Mouse (Mus musculus) mouse trophoblast stem cell (cell line): ENCODE data around the gene Cbr4.

Experiments
- in situ Hi-C, 2 experiments: fragments of 300-500 bp; cut with MseI, MboI; formaldehyde crosslinking; loops; 2 replicates in 1 of 2; 3 replicates in 1 of 2; pipeline ENCODE4 v1.15.1; 2025

Gene Cbr4

DNA sequence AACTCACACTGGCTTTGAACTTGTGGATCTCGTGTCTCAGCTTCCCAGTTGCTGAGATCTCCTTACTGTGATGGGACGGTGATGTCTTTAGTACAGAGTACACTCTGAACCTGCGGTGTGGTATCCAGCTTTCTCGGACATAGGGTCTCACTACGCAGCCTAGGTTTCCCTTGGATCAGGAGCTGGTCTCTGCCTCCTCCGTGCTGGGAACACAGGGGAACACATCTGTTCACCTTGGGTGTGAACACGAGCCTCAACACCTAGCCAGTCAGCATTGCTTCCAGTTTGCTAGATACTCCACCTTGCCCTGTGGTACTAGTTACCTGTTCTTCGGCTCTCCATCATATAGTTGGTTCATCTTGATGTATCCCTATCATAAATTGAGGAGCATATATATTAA, 1.1 kb downstream of the Cbr4 start:
- in situ Hi-C loops: no loop called here

DNA sequence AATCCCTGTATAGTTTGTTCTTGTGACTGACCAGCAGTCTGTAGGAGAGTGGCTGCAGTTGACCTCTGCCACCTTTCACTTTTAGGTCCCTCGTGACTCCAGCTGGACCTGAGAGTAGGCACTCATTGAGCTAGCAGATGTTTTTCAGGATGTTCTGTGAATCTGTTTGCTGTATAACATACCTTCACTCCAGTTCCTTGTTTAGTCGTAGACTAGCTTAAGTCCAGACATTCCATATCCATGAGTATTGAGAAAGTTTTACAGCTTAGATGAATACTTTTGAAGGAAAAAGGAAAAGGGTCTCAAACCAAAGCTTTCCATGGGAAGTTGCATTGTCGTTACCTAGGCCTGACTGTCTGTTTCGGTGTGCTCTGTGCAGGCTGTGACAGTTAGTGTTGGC, 9.6 kb downstream of the Cbr4 start:
- in situ Hi-C loops: no loop called here

DNA sequence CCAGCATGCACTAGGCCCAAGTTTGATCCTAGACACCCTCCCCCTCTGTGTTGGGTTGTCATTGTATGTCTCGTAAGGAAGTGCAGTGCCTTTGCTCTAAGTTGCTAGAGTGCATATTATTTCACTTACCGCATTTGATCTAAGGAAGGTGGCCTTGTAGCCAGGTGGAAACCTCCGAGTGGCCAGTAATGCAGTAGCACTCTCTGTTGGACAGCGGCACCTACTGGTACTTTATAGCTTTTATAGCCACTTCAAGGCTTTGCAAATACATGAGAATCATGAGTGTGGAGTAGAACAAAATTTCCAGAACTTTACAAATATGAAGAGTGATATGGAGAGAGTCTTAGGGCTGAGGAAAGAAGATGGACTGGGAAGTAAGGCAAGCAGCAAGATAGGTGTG, 11.5 kb downstream of the Cbr4 start:
- in situ Hi-C loops: no loop called here

DNA sequence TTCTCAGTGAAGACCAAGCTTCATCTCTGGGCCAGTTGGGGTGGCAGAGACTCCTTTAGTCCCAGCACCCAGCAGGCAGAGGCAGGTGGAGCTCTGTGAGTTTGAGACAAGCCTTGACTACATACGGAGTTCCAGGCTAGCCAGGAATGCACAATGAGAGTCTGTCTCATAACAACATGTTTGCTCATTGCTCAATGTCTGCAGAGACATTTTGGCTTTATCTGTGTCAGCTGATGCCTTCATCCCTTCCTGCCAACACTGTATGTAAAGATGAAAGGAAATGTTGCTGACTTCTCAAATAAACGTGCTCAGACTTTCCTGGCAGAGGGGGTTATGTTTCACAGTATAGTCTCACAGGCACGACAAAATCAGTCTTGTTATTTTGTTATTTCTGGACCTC, 13.4 kb downstream of the Cbr4 start:
- in situ Hi-C loops: no loop called here

DNA sequence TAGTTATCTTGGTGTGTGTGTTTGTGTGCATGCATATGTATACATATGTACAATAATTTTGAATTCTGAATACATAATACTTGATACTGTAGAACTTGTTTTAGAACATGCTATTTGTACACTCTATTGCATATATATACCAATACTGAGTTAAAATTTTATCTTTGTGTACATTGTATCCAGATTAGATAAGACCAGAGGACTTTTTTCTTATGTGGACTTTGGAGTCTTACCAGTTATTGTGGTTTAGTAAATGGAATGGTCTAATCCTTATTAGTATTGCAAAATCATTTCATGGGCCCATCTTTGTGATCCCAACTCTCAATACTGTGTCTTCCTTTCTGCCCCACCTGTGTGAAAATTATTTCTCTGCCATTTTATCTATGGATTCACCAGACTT, 14.7 kb downstream of the Cbr4 start:
- in situ Hi-C loops: no loop called here

DNA sequence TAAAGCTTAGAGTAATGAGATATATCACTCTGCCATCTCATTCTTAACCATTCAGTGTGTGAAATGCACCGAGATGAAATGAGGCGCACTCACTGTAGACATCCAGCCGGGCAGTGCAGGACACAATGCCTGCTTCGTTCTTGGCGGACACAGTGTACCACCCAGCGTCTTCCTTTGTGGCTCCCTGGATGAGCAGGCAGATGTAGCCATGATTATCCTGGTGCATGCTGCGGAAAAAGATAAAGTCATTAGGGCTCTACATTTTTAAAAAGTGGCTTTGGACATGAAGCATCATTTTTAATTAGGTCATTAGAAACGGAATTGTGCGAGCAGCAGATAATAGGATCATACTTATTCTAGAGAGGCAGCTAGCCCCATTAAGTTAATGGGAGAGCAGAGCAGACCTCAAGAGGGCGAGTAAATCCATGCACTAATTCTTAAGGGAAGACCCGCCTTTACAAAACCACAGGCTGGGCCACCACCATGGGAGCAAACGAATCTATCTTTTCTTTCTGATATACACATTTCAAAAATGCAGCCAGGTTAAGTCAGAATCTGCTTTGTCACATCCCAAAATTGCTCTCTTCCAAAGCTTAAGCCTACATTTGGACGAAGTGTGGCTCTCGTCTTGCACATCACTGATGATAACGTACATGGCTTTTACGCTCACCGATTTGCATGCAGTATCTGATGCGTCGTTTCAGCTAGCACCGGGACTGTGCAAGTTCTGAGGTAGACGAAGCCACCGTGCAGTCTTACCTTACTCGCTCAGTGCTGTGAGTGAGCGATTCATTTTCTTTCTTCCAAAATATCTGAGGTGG, 27.8 kb downstream of the Cbr4 start:
- in situ Hi-C loops: loop anchor here (10.0 kb wide), 1 partner anchor 471 kb away; no protein-coding TSS in a partner anchor

DNA sequence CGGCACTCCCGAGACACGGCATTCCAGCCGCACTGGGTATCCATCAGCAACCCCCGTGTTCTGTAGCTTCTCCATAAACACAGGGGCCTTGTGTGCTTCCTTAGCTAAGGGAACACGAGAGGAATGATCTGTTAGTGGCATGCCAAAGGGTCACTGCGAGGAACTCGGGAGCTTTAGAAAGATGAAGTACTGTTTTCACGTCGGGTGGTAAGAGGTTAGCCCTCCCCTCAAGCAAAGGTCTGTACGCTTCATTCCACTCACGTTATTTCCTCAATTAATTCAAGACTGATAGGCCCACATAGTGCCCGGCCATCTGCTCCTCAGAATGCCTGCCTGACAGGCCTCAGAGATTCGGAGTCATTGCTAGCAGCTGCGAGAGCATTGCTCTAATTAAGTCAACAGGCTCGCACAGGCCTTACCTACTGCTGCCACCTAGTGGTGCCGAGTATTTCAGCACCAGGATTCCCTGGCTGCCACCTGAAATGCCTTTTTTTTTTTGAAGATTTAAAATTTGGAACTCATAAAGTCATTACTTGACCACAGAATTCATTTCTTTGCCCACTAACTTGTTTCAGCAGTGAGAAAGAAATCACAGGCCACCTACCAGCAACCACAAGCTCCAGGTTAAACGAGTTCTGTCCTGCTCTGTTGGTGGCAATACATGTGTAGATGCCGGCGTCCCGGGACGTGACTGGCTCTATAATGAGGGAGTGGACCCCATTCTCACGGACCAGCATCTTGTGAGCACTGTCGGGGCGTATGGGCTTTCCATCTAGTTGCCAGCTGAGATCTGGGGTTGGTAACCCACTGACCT, 28.6 kb downstream of the Cbr4 start:
- in situ Hi-C loops: loop anchor here (10.0 kb wide), 1 partner anchor 471 kb away; no protein-coding TSS in a partner anchor

DNA sequence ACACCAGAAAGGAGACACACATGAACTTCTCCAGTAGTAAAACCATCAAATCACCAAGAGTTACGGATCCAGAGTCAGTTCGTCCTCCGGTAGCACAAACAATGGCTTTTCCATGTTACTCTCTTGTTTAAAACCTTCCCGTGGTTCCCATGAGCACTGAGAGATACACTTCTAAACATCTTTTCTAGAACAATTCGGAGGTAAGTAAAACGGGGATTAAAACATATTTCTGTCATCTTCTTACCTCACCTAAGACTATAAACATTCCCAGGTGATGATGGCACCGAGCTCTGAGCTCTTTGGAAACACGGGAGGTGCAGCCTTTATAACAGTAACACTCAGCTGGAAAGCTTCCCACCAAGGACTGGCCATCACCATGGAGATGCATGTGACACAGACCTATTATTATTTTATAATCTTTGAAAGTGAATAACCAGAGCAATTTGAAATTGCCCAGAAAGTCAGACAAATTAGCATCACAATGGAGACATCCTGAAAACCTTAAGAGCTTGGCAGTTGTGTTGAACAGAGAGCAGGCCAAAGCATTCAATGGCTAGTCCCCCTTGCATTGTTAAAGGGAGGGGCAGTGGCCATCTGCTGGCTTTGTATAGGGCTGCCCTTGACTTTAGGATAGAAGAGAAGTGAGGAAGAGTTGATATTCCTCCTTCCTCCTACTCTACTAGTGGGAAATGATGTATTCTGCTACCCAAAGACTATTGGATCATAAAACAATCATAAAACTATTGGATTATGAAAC, 29.4 kb downstream of the Cbr4 start:
- in situ Hi-C loops: loop anchor here (10.0 kb wide), 1 partner anchor 472 kb away; no protein-coding TSS in a partner anchor

DNA sequence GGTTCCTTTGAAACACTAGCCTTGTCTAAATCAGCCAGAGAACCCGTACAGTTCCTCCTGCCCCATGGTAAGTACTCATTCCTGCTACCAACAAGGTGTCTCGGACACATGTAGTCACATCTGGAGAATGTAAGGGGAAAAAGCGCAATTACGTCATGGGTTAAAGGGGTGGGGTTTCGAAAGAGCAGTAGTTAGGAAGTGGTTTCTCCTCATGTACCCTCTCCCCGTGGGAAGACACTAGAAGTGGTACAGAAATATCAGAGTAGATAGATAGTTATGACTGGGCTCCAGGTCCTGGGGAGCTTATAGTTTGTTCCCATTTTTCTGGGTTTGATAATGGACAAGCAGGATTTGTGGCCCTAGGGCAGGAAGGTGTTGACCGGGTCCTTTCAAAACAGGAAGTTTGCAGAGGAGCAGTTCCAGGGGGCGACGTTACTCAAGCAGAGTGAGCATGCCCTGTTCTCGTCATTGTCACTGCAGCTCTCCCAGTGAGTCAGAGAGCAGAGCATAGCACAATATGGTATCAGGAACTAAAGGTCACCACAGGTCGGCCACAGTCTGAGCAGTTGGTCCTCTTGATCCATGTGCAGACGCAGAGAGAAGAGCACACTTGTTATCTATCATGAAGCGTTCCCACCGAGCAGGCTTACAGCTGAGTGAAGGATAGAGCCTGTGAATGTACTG, 30.1 kb downstream of the Cbr4 start:
- in situ Hi-C loops: loop anchor here (10.0 kb wide), 1 partner anchor 473 kb away; no protein-coding TSS in a partner anchor

DNA sequence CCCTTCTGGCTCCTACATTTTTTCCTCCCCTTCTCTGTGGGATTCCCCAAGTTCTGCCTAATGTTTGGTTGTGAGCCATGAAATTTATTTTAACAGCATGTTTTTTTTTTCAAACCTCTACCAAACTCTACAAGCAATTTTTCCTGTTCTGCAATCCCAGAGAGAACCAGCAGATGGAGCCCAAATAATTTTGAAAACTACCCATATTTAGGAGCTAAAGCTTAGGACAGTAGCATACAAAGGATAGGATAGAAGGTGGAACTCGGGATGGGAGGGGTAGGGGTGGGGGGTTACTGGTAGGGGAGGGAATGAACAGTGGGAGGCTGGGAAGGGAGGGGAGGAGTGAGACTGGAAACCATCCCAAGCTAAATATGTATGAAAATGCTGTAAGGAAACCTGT, 34.6 kb downstream of the Cbr4 start:
- in situ Hi-C loops: no loop called here

DNA sequence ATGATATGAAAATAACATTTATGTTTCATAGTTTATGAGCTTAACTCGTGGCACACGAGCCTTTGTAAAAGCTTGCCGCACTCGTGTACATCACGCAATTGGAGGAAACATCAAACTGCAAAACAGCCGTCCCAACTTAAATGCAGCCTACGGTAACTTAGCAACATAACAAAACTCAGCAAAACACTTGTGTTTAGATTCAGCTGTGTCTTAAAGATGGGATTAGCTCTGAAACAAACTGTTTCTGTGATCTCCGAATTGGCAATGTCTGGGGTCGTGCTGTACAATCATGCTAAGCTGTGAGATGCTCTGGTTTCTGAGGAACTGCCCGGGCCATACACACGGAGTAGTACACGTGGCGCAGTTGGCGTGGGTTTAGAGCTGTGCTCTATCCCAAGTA, 39.5 kb downstream of the Cbr4 start:
- in situ Hi-C loops: loop anchor here in 1 of 2 experiments (25.0 kb wide), 1 partner anchor 535 kb away; no protein-coding TSS in a partner anchor

DNA sequence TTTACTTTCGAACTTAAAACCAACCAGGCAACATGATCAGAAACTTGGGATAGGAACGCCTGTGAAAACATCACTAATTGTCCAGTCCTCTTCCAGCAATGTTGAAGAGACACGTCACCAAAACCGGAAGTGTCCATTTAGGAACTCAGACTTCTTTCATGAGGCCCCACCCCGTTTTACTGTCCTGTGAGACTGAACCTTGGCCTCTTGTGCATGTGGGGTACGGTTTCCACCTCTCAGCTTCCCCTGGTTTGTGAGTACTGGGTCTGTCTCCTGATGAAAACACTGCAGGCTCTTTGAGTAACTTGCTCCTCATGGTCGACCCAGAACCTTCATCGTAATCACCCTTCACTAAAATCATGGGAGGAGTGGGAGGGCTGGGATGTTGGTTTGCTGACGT, 40.7 kb downstream of the Cbr4 start:
- in situ Hi-C loops: loop anchor here in 1 of 2 experiments (25.0 kb wide), 1 partner anchor 534 kb away; no protein-coding TSS in a partner anchor

DNA sequence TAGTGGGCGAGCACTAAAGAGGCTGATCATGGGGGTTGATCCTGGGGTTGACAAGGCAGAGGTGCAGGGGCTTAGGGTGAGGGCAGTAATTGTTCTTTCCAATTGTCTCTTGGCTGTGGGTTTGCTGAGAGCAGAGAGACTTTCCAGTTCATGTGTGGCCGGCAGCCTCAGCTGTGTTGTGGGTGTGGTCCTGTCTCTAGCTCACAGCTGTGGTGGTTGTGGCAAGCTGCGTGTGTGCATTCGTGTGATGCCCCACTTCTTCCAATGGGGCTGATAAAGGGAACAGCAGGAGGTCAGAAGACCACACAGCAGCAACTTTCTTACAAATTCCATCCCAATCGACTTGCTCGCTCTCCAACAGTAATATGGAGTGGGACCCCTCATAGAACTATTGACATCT, 41.1 kb downstream of the Cbr4 start:
- in situ Hi-C loops: loop anchor here in 1 of 2 experiments (25.0 kb wide), 1 partner anchor 534 kb away; no protein-coding TSS in a partner anchor

DNA sequence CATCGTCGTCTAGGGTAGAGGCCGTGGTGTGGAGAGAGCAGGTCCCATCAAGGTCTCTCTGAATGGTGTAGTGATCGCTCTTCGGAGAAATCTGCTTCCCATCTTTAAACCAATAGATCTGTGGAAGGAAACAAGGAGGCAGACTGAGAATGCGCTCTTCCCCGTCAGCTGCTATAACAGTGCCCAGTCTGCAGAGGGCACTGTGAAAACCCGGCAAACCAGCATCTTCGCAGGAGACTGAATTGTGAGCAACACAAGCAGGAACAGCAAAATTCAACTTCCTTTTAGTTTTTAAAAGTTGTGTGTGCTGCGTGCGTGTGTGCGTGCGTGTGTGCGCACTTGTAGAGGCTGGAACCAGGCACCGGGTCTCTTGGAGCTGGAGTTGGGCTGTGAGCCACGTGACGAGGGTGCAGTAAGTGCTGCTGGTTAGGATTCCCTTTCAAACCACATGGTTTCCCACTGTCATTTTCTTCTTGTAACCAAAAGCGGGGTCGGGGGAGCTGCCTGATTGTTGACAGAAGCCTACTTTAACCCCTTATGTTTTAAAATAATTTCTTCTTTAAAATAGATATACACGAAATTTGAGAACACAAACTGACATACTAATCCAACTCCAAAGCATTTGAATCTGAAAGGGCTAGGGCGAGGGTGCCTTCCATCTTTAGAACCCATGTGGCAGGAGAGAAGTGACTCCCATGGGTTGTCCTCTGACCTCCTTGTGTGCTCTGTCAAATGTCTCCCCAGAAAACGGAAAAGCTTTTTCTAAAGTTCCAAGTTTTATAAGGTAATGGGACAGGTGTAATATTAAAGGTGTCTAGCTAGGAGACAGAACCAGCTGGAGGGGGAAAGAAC, 44.6 kb downstream of the Cbr4 start:
- in situ Hi-C loops: loop anchor here in 1 of 2 experiments (25.0 kb wide), 1 partner anchor 530 kb away; no protein-coding TSS in a partner anchor

DNA sequence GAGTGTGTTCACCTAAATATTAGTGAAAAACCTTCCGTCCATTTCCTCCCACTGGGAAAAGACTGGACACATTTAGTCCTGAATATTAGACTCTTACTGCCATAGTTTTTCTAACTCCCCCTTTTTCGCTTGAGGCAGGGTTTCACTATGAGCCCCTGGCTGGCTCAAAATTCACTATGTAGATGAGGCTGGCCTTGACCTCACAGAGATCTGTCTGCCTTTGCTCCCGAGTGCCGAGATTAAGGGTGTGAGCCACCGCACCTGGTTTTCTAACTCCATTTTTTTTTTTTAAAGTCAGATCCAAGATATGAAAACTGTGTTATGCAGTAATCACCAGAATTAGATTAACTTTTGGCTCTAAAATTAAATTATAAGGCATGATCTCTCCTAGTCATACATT, 45.3 kb downstream of the Cbr4 start:
- in situ Hi-C loops: loop anchor here in 1 of 2 experiments (25.0 kb wide), 1 partner anchor 529 kb away; no protein-coding TSS in a partner anchor

DNA sequence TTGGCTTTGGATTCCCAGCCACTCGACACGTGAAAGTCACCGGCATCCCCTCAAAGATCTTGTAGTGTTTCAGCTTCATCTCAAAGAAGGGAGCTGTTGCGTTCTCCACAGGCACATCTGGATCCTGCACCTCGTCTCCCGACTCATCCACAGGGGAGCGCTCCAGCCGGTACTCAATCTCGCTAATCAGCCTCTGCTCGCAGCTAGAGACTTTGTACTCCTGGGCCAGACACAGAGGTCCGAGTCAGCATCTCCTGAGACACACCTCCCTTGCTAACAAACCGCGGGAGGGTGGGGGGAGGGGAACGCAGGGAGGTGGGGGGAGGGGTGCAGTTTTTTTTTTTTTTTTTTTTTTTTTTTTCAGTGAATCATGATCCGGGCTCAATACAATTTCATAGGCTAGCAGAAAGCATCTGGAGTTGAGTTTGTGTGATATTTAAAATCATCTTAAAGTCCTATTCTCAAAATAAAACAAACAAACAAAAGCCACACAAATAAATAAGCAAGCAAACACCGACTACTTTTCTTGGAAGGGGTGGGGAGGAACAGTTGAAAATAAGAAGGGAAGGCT, 45.9 kb downstream of the Cbr4 start:
- in situ Hi-C loops: loop anchor here in 1 of 2 experiments (25.0 kb wide), 1 partner anchor 529 kb away; no protein-coding TSS in a partner anchor

DNA sequence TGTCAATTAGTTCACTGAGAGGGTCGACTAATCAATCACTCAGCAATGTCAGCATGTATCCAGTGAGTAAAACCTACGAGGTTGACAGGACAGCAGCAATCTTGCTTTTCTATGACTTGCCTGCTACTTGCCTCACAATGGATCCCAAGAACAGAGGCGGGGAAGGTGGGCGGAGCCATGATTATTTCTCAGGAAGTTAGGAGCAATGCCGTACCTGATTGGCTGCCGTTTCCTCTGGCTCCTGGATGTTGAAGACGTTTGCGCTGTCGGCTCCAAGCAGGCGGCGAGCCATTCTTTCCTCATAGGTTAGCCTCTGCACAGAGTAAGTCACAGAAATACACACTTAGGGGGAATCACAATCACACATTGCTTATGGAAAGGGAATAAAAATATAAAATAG, 47.9 kb downstream of the Cbr4 start:
- in situ Hi-C loops: loop anchor here (5.0 to 25.0 kb wide), 2 partner anchors 337 to 527 kb away; no protein-coding TSS in a partner anchor

DNA sequence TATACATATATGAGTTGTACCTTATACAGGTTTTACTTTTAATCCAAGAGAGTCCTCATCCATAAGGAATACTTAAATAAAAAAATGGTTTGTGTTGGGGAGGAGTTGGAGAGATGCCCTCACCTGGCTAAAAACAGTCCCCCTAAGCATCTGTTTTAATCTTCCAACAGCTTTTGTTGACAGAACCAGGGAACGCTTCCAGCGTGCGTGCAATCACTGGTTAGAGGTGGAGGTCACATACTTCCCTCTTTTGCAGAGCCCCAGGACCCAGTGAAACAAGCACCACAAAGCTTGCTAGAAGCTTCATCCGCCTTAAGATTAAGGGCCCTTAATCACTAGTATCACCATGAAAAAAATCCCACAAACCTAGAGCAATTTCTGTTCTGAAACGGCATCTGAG, 49.9 kb downstream of the Cbr4 start:
- in situ Hi-C loops: loop anchor here (5.0 to 25.0 kb wide), 2 partner anchors 335 to 525 kb away; no protein-coding TSS in a partner anchor

DNA sequence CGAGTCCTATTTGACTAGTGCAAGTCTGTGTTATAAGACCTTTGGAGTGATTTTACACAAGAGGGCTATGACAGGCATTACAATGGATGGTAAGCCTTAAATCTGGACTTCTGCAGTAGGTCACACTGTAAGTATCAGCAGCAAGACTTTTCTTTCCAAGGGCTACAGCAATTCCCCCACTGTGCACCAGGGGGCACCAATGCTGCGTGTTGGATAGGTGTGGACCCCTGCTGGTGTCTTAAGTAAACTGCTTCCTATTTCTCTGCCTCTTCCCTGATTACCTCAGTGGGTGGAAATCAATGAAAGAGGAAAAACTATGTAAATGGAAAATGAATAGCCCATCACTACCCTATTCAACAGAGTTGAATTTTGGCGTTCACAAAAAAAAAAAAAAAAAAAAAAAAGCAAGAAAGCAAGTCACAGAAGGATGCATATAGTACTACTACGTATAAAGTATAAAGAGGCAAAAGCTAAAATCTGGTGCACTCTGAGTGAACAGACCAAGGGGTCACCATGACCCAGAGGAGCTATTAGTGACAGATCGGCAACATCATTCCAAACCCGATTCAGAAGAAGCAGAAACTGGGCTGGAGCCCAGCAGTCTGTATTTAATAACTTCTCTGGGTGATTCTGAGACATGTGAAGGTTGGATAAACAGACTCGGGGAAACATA, 52.4 kb downstream of the Cbr4 start:
- in situ Hi-C loops: loop anchor here (5.0 to 25.0 kb wide), 4 partner anchors 145 to 522 kb away; no protein-coding TSS in a partner anchor
